Mouse (Mus musculus): ENCODE measurements around the gene Ccdc144b. TPM values are rescaled to one million over a fixed set of nuclear protein-coding genes. Genes with fewer than 3 reads are reported as not detected.

The Ccdc144b gene
- total RNA-seq, 2 experiments from 2014 or later: not detected

DNA sequence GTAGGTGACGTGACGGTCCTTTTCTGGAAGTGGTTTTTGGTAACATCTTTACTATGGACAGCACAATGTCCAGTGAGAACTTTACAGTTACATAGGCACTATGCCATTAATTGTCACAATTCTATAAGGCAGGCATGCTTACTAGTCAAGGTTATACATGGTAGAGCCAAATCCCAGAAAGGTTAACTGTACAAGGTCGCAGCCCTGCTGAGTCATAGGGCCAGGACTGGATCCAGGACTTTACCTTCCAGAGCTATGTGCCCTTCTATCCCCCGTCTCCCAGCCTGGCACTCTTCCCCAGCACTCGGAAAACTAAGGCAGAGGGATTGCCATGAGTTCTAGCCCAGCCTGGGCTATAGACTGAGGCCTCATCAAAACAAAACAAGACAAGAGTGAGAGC lies 89.4 kb downstream of the Ccdc144b start:
- no peak for ATAC-seq (replicated peaks; ENCODE audit: poor library complexity)

DNA sequence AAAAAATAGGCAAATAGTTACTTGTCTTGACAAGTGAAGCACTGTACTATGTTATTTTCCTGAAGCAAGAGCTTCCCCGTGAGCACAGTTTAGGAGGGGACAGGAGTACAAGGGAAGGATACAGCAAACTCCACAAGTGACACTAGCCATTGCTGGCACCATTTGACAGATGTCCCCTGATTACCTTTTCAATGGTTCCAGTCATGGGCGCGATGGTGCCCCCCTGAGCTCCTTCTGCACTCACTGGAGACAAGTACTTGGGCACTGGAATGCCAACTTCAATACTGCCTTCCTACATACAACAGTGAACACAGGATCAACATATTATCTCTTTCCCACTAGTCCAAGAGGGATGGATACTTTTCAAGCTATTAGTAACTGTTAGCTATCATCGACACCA lies 89.9 kb downstream of the Ccdc144b start:
- ATAC-seq (replicated peaks; ENCODE audit: poor library complexity): no peak

DNA sequence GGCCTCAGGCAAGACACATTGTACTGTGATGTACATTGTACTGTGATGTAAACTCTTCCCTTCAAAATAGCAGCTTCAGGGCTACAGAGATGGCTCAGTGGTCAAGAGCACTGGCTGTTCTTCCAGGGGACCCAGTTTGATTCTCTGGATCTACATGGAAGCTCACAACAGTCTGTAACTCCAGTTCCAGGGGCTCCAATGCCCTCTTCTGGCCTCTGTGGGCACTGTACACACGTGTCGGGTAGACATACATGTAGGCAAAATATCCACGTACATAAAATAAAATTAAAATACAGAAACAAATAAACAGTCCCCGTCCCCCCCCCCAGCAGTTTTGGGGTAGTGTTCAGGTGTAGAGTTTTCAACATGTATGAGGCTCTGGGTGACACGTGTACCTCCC lies 90.4 kb downstream of the Ccdc144b start:
- ATAC-seq (replicated peaks; ENCODE audit: poor library complexity): no peak

Other genes with a start within 250 kb of the Ccdc144b start
- 134 and 137 TPM in 2 replicates for gene Dcun1d1, start 116.1 kb downstream of the Ccdc144b start, total RNA-seq (2015)
- gene Dcun1d1, start 116.1 kb downstream of the Ccdc144b start, total RNA-seq (2017): 145 and 219 TPM in 2 replicates
- gene Mccc1, start 52.9 kb downstream of the Ccdc144b start, total RNA-seq (2015): 23.9 and 30.8 TPM in 2 replicates
- 12.8 and 17.8 TPM in 2 replicates for gene Mccc1, start 52.9 kb downstream of the Ccdc144b start, total RNA-seq (2017)
- 43.3 and 50.7 TPM in 2 replicates for gene Acad9, start 12.4 kb upstream of the Ccdc144b start, total RNA-seq (2015)
- 48.9 and 49.0 TPM in 2 replicates for gene Acad9, start 12.4 kb upstream of the Ccdc144b start, total RNA-seq (2017)
- gene D3Ertd254e, start 97.5 kb upstream of the Ccdc144b start, total RNA-seq (2015): 5.8 and 6.2 TPM in 2 replicates
- 5.2 and 6.0 TPM in 2 replicates for gene D3Ertd254e, start 97.5 kb upstream of the Ccdc144b start, total RNA-seq (2017)
- not detected in 2 replicates for gene Qrfpr, start 168.8 kb upstream of the Ccdc144b start, total RNA-seq (2015)
- gene Qrfpr, start 168.8 kb upstream of the Ccdc144b start, total RNA-seq (2017): not detected in 2 replicates

Data from megakaryocyte progenitor cell, adult 5-6 weeks (primary cell).